Mouse (Mus musculus): ENCODE data around the gene Slc17a7. TPM values are rescaled to one million over a fixed set of nuclear protein-coding genes. Genes with fewer than 3 reads are reported as not detected.
A peak's percentile ranks its signal among the peaks of the same experiment; 100 is the strongest.

The Slc17a7 gene
- polyA plus RNA-seq, 1 experiment from 2014 or later: 1.3 TPM

GRCm38 (mm10) chr7:45180896-45181477 lies 17.2 kb downstream of the Slc17a7 start, which contains the start of gene Pth2:
Gene Pth2 (plus strand): TSS chr7:45180995.
- no peaks in the 10 kb centered on the region for H3K36me3 ChIP-seq (ENCODE audit: control insufficient read depth, insufficient read depth, low read length)
- H3K27me3 ChIP-seq (replicated peaks; ENCODE audit: control insufficient read depth, insufficient read depth, low read length): peaks cover 92% of the 10 kb centered on the region
- DNase-seq (ENCODE audit: low spot score) (no peak), ATAC-seq (ENCODE audit: low read depth) (no peak)
- H3K9ac ChIP-seq (ENCODE audit: low read depth, low read length): no peak within 1 kb of the TSS
- H3K4me2 ChIP-seq (ENCODE audit: low read depth, low read length): 0 out of 2 replicates have a peak within 1 kb of the TSS, but pooled peaks have one; percentile 12
- 15% methylated on average over 18 of the region's 20 CpGs for WGBS
- peak within 1 kb of the TSS; percentile 30 for H3K4me3 ChIP-seq (ENCODE audit: low read depth, low read length)
- H3K9me3 ChIP-seq (ENCODE audit: control insufficient read depth, low read length): no peaks in the 10 kb centered on the region
- no peak within 1 kb of the TSS for H3K27ac ChIP-seq (replicated peaks; ENCODE audit: low read depth, low read length)
- H3K4me1 ChIP-seq (ENCODE audit: control insufficient read depth, insufficient read depth, low read length): 0 out of 2 replicates have a peak, but pooled peaks cover 4% of the 10 kb centered on the region

GRCm38 (mm10) chr7:45181540-45181939 lies 17.8 kb downstream of the Slc17a7 start:
- Histone ChIP-seq H3K27ac (replicated peaks; ENCODE audit: low read depth, low read length) (no peak overlapping the region), H3K9me3 (ENCODE audit: control insufficient read depth, low read length) (no peaks in the 10 kb centered on the region), H3K9ac (ENCODE audit: low read depth, low read length) (no peak overlapping the region), H3K36me3 (ENCODE audit: control insufficient read depth, insufficient read depth, low read length) (no peaks in the 10 kb centered on the region), H3K4me1 (ENCODE audit: control insufficient read depth, insufficient read depth, low read length) (0 out of 2 replicates have a peak, but pooled peaks cover 4% of the 10 kb centered on the region), H3K4me3 (ENCODE audit: low read depth, low read length) (peak overlapping the region; percentile 30), H3K27me3 (replicated peaks; ENCODE audit: control insufficient read depth, insufficient read depth, low read length) (peaks cover 92% of the 10 kb centered on the region), H3K4me2 (ENCODE audit: low read depth, low read length) (0 out of 2 replicates have a peak overlapping the region, but pooled peaks have one; percentile 12)
- ATAC-seq (ENCODE audit: low read depth) (no peak), DNase-seq (ENCODE audit: low spot score) (no peak)
- WGBS: 6% methylated on average over 9 of the region's 35 CpGs

DNA sequence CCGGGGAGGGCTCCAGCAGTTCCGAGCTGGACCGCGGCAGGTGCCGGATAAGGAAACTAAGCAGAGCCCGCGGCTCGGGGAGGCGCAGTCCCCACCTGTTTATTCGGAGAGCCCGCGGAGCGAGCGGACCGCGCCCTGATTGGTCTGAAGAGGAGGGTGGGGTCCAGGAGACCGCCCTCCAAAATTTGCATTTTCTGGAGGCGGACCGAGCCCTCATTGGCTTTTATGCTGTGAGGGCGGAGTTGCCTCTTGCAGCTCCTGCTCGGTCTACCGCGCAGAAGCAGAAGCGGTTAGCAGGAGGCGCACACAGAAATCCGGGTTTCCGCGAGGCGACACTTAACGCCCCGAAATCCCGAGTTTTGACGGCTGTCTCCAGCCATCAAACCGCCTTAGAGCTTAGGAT lies 18.5 kb downstream of the Slc17a7 start:
- peak; percentile 96 for DNase-seq (ENCODE audit: low spot score)
- no peaks in the 10 kb centered on the region for H3K9me3 ChIP-seq (ENCODE audit: control insufficient read depth, low read length)
- peaks cover 89% of the 10 kb centered on the region for H3K27me3 ChIP-seq (replicated peaks; ENCODE audit: control insufficient read depth, insufficient read depth, low read length)
- peak overlapping the region; percentile 30; the same call in 1 of the 2 replicates for H3K9ac ChIP-seq (ENCODE audit: low read depth, low read length)
- H3K4me1 ChIP-seq (ENCODE audit: control insufficient read depth, insufficient read depth, low read length): 0 out of 2 replicates have a peak, but pooled peaks cover 4% of the 10 kb centered on the region
- WGBS: under 1% methylated on average over 34 of the region's 34 CpGs
- H3K4me3 ChIP-seq (ENCODE audit: low read depth, low read length): peak overlapping the region; percentile 30
- peak; percentile 93 for ATAC-seq (ENCODE audit: low read depth)
- no peak overlapping the region for H3K27ac ChIP-seq (replicated peaks; ENCODE audit: low read depth, low read length)
- no peaks in the 10 kb centered on the region for H3K36me3 ChIP-seq (ENCODE audit: control insufficient read depth, insufficient read depth, low read length)
- H3K4me2 ChIP-seq (ENCODE audit: low read depth, low read length): peak overlapping the region; percentile 59

- WGBS: 11% methylated on average over 11 of the region's 11 CpGs
- DNase-seq (ENCODE audit: low spot score) (no peak), ATAC-seq (ENCODE audit: low read depth) (no peak)
- H3K4me2 ChIP-seq (ENCODE audit: low read depth, low read length): peak overlapping the region; percentile 59
- H3K4me1 ChIP-seq (ENCODE audit: control insufficient read depth, insufficient read depth, low read length): 0 out of 2 replicates have a peak, but pooled peaks cover 4% of the 10 kb centered on the region
- H3K4me3 ChIP-seq (ENCODE audit: low read depth, low read length): peak overlapping the region; percentile 30
- H3K36me3 ChIP-seq (ENCODE audit: control insufficient read depth, insufficient read depth, low read length): no peaks in the 10 kb centered on the region
- H3K9ac ChIP-seq (ENCODE audit: low read depth, low read length): peak overlapping the region; percentile 30; the same call in 1 of the 2 replicates
- no peak overlapping the region for H3K27ac ChIP-seq (replicated peaks; ENCODE audit: low read depth, low read length)
- H3K9me3 ChIP-seq (ENCODE audit: control insufficient read depth, low read length): no peaks in the 10 kb centered on the region
- H3K27me3 ChIP-seq (replicated peaks; ENCODE audit: control insufficient read depth, insufficient read depth, low read length): peaks cover 85% of the 10 kb centered on the region
These were observed 18.9 kb downstream of the Slc17a7 start for GRCm38 (mm10) chr7:45182606-45183005.

DNA sequence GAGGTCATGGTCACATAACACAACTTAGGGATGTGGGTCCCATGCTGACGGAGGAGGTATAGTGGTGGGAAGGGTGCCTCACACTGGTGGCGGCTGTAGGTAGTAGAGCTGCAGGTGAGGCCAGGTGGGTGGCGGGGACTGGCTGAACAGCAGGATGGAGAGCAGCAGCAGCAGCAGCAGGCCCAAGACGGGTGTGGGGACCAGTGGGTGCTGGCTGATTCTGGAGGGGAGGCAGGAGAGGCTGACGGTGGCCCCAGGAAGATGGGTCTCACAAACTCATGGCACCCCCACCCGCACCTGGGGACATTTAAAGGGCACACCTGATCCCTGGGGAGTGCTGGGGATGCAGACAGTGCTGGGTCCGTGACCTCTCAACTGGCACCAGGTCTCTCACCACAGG lies 19.9 kb downstream of the Slc17a7 start:
- no peak for ATAC-seq (ENCODE audit: low read depth)
- Histone ChIP-seq H3K4me1 (ENCODE audit: control insufficient read depth, insufficient read depth, low read length) (0 out of 2 replicates have a peak, but pooled peaks cover 4% of the 10 kb centered on the region), H3K9me3 (ENCODE audit: control insufficient read depth, low read length) (no peaks in the 10 kb centered on the region), H3K27ac (replicated peaks; ENCODE audit: low read depth, low read length) (no peak overlapping the region), H3K27me3 (replicated peaks; ENCODE audit: control insufficient read depth, insufficient read depth, low read length) (peaks cover 74% of the 10 kb centered on the region), H3K4me2 (ENCODE audit: low read depth, low read length) (no peak overlapping the region), H3K4me3 (ENCODE audit: low read depth, low read length) (no peak overlapping the region), H3K9ac (ENCODE audit: low read depth, low read length) (no peak overlapping the region), H3K36me3 (ENCODE audit: control insufficient read depth, insufficient read depth, low read length) (no peaks in the 10 kb centered on the region)
- 71% methylated on average over 6 of the region's 7 CpGs for WGBS
- DNase-seq (ENCODE audit: low spot score): no peak

GRCm38 (mm10) chr7:45185921-45186320 lies 22.2 kb downstream of the Slc17a7 start:
- H3K9ac ChIP-seq (ENCODE audit: low read depth, low read length): no peak overlapping the region
- no peaks in the 10 kb centered on the region for H3K36me3 ChIP-seq (ENCODE audit: control insufficient read depth, insufficient read depth, low read length)
- H3K9me3 ChIP-seq (ENCODE audit: control insufficient read depth, low read length): no peaks in the 10 kb centered on the region
- DNase-seq (ENCODE audit: low spot score) (no peak), ATAC-seq (ENCODE audit: low read depth) (no peak)
- H3K27ac ChIP-seq (replicated peaks; ENCODE audit: low read depth, low read length): no peak overlapping the region
- H3K4me3 ChIP-seq (ENCODE audit: low read depth, low read length): no peak overlapping the region
- 0 out of 2 replicates have a peak, but pooled peaks cover 4% of the 10 kb centered on the region for H3K4me1 ChIP-seq (ENCODE audit: control insufficient read depth, insufficient read depth, low read length)
- H3K4me2 ChIP-seq (ENCODE audit: low read depth, low read length): no peak overlapping the region
- WGBS: 66% methylated on average over 7 of the region's 7 CpGs
- peaks cover 55% of the 10 kb centered on the region for H3K27me3 ChIP-seq (replicated peaks; ENCODE audit: control insufficient read depth, insufficient read depth, low read length)

GRCm38 (mm10) chr7:45189600-45189999 lies 25.9 kb downstream of the Slc17a7 start:
- Histone ChIP-seq H3K4me3 (ENCODE audit: low read depth, low read length) (no peak overlapping the region), H3K9ac (ENCODE audit: low read depth, low read length) (no peak overlapping the region), H3K27ac (replicated peaks; ENCODE audit: low read depth, low read length) (no peak overlapping the region), H3K4me1 (ENCODE audit: control insufficient read depth, insufficient read depth, low read length) (peaks cover 8% of the 10 kb centered on the region; the same call in 1 of the 2 replicates), H3K36me3 (ENCODE audit: control insufficient read depth, insufficient read depth, low read length) (no peaks in the 10 kb centered on the region), H3K9me3 (ENCODE audit: control insufficient read depth, low read length) (no peaks in the 10 kb centered on the region), H3K27me3 (replicated peaks; ENCODE audit: control insufficient read depth, insufficient read depth, low read length) (0 out of 2 replicates have a peak, but pooled peaks cover 18% of the 10 kb centered on the region), H3K4me2 (ENCODE audit: low read depth, low read length) (no peak overlapping the region)
- ATAC-seq (ENCODE audit: low read depth) (no peak), DNase-seq (ENCODE audit: low spot score) (no peak)
- WGBS: 57% methylated on average over 15 of the region's 16 CpGs

GRCm38 (mm10) chr7:45190186-45190585 lies 26.4 kb downstream of the Slc17a7 start:
- H3K9ac ChIP-seq (ENCODE audit: low read depth, low read length): no peak overlapping the region
- no peak overlapping the region for H3K4me3 ChIP-seq (ENCODE audit: low read depth, low read length)
- DNase-seq (ENCODE audit: low spot score): no peak
- 90% methylated on average over 6 of the region's 6 CpGs for WGBS
- no peak overlapping the region for H3K4me2 ChIP-seq (ENCODE audit: low read depth, low read length)
- H3K4me1 ChIP-seq (ENCODE audit: control insufficient read depth, insufficient read depth, low read length): peaks cover 8% of the 10 kb centered on the region; the same call in 1 of the 2 replicates
- no peaks in the 10 kb centered on the region for H3K36me3 ChIP-seq (ENCODE audit: control insufficient read depth, insufficient read depth, low read length)
- H3K9me3 ChIP-seq (ENCODE audit: control insufficient read depth, low read length): no peaks in the 10 kb centered on the region
- 0 out of 2 replicates have a peak, but pooled peaks cover 13% of the 10 kb centered on the region for H3K27me3 ChIP-seq (replicated peaks; ENCODE audit: control insufficient read depth, insufficient read depth, low read length)
- ATAC-seq (ENCODE audit: low read depth): no peak
- no peak overlapping the region for H3K27ac ChIP-seq (replicated peaks; ENCODE audit: low read depth, low read length)

All from embryonic facial prominence, embryonic 14.5 days (tissue).